Mouse (Mus musculus) heart, postnatal 36 days (tissue): Measurements from ENCODE around the gene Inpp4b. TPM values are rescaled to one million over a fixed set of nuclear protein-coding genes. Genes with fewer than 3 reads are reported as not detected.

Experiments
- DNase-seq, 2 experiments: peaks; one replicate each; pipeline ENCODE4 v3.0.0; 2021 to 2022
- intact Hi-C: fragments of 180-260 bp; cut with DNase I; formaldehyde crosslinking; loops from one replicate; pipeline ENCODE4 v1.15.1; 2025
- total RNA-seq, 2 experiments: library from RNA; stranded (reverse); gene quantifications; 2 replicates each; pipeline ENCODE4 v1.2.3; 2021

Inpp4b gene
- total RNA-seq, 2 experiments from 2014 or later, result 62.3 to 68.1 TPM

DNA sequence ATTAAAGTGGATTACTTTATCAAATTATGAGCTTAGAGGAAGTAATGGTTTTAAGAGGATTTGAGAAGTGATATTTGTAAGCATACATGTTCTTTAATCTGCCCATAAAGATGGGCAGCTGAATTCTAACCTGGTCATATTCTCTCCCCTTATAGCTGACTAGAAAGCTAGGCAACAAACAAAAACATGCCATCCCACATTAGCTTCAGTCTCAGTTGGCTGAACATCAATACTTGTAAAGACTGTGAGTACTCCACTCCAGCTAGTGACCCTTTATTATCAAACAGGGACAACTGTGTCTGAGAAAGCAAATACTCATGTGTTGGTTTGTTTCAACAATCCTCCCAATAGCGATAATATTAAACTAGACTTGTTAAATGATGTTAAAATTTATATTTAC, 748.5 kb downstream of the Inpp4b start:
- intact Hi-C loops, result no loop called here
- no peak for DNase-seq

GRCm38 (mm10) chr8:82093274-82093673, 750.9 kb downstream of the Inpp4b start:
- DNase-seq, result no peak
- intact Hi-C loops, result no loop called here

DNA sequence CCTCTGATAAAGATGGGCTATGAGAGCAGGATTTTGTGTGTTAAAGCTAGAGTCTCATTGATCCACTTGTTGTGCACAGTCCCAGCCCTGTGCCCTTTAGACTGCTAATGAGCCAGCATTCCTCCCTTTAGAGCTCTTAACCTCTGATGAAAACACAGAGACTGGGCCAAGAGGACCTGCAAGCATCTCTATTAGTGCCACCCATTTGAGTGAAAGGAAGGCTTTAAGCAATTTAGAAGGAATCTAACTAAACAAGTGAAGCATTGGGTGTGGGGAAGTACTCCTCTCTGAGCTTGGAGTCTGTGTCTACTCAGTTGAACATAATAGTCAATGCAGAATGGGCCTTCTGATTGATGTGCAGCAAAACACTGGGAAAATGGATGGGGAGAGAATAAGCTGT, 762.2 kb downstream of the Inpp4b start:
- intact Hi-C loops, result no loop called here
- DNase-seq, result no peak

DNA sequence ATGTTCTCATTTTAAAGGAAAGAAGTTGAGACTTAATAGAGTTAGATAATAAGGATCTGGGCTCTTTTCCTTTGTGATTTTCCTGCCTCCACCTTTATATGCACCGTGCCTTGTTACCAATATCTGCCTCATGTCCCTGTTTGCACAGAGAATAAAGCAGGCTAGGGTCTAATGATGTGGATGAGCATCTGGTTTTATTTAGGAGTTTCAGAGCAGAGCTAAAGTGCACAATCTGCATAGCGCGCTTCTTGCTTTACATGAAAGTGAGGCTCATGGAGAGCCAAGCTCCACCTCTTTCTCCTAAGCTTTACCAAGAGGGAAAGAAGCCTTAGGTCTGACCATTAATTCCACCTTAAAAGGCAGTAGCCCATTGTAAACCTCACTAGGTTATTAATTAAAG, 763.8 kb downstream of the Inpp4b start:
- DNase-seq, result no peak

GRCm38 (mm10) chr8:82150272-82150671, 807.9 kb downstream of the Inpp4b start:
- no peak for DNase-seq
- intact Hi-C loops, result no loop called here

More for the DNA sequence above, 763.8 kb downstream of the Inpp4b start:
- intact Hi-C loops, result no loop called here

DNA sequence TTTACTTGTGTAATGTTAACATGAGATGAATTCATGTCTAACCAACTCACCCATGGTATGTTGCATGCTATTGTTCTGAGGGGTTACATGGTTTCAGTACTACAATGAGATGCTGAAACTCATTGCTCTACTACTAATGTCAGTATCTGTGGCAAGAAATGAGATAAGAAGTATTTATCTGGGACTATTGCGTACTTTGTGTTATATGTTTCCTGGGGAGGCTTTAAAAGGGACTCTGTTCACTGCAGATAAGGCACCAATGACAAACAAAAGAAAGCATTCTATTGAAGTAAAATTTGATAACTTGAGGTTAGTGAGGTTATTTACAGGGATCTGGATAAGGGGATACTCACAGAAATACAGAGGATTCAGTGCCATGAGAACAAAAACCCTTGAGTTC, 815.6 kb downstream of the Inpp4b start:
- intact Hi-C loops, result no loop called here
- no peak for DNase-seq
